ENCODE assay signal across 8 mouse cellular contexts in genomic region chr1:73962668-73963371, GRCm38 (mm10).
A peak's percentile ranks its signal among the peaks of the same experiment; 100 is the strongest.
DNase-seq lines count a peak whose midpoint lies in the region; ATAC-seq lines count a peak whose summit lies in the region.

No protein-coding gene starts in this region.

- no peak overlapping the region for H3K9ac ChIP-seq in hindbrain, embryonic 15.5 days
- H3K9ac ChIP-seq in limb, embryonic 13.5 days, result peak overlapping the region; percentile 51; the same call in 1 of the 2 replicates
- H3K9ac ChIP-seq in midbrain, embryonic 13.5 days (replicated peaks), result peak overlapping the region; percentile 29; the same call in 1 of the 2 replicates

- peak overlapping the region; percentile 50 for H3K4me3 ChIP-seq in brown adipose tissue, adult 24 weeks (ENCODE audit: insufficient read depth, low read depth, low read length)
- peak overlapping the region; percentile 19 for H3K4me3 ChIP-seq in hindbrain, embryonic 15.5 days
- peak overlapping the region; percentile 25 for H3K4me3 ChIP-seq in limb, embryonic 13.5 days
- no peak overlapping the region for H3K4me3 ChIP-seq in midbrain, embryonic 13.5 days (replicated peaks)

- peak; percentile 90 for ATAC-seq in hindbrain, embryonic 15.5 days (ENCODE audit: low FRiP score, low read depth)
- peak; percentile 88 for ATAC-seq in limb, embryonic 13.5 days (ENCODE audit: low FRiP score, low read depth)
- peak; percentile 91 for ATAC-seq in midbrain, embryonic 13.5 days
- ATAC-seq in activated CD4-positive, CD25-positive, alpha-beta regulatory T cell, adult 4 months, result no peak

- intact Hi-C loops in gastrocnemius, postnatal 14 days (cut with DNase I; ENCODE audit: low total_unique reads), result no loop called here

- 15% methylated on average over 12 of the region's 12 CpGs for WGBS in hindbrain, embryonic 15.5 days
- 12% methylated on average over 11 of the region's 12 CpGs for WGBS in limb, embryonic 13.5 days
- 8% methylated on average over 12 of the region's 12 CpGs for WGBS in midbrain, embryonic 13.5 days

- H3K4me1 ChIP-seq in brown adipose tissue, adult 24 weeks (ENCODE audit: control insufficient read depth, insufficient read depth, insufficient read length, low read length), result peaks cover 44% of the 10 kb centered on the region
- H3K4me1 ChIP-seq in hindbrain, embryonic 15.5 days (replicated peaks), result peaks cover 26% of the 10 kb centered on the region
- peaks cover 61% of the 10 kb centered on the region for H3K4me1 ChIP-seq in limb, embryonic 13.5 days
- H3K4me1 ChIP-seq in midbrain, embryonic 13.5 days (replicated peaks), result peaks cover 22% of the 10 kb centered on the region

- H3K4me2 ChIP-seq in hindbrain, embryonic 15.5 days, result peak overlapping the region; percentile 40
- peak overlapping the region; percentile 57 for H3K4me2 ChIP-seq in limb, embryonic 13.5 days (replicated peaks)
- peak overlapping the region; percentile 32 for H3K4me2 ChIP-seq in midbrain, embryonic 13.5 days (replicated peaks)

- H3K36me3 ChIP-seq in hindbrain, embryonic 15.5 days, result no peaks in the 10 kb centered on the region
- peaks cover 13% of the 10 kb centered on the region; the same call in 1 of the 2 replicates for H3K36me3 ChIP-seq in limb, embryonic 13.5 days
- no peaks in the 10 kb centered on the region for H3K36me3 ChIP-seq in midbrain, embryonic 13.5 days

- no peaks in the 10 kb centered on the region for H3K9me3 ChIP-seq in hindbrain, embryonic 15.5 days
- H3K9me3 ChIP-seq in limb, embryonic 13.5 days, result no peaks in the 10 kb centered on the region
- no peaks in the 10 kb centered on the region for H3K9me3 ChIP-seq in midbrain, embryonic 13.5 days

- peak; percentile 52 for DNase-seq in ZHBTc4 (ENCODE audit: low read depth, low spot score)
- DNase-seq in gastrocnemius, postnatal 14 days, result peak; percentile 91
- DNase-seq in testis, postnatal 14 days (ENCODE audit: low spot score), result peak; percentile 74

- no peaks in the 10 kb centered on the region for H3K27me3 ChIP-seq in hindbrain, embryonic 15.5 days
- H3K27me3 ChIP-seq in limb, embryonic 13.5 days, result no peaks in the 10 kb centered on the region
- H3K27me3 ChIP-seq in midbrain, embryonic 13.5 days, result no peaks in the 10 kb centered on the region

- peak overlapping the region; percentile 87 for H3K27ac ChIP-seq in brown adipose tissue, adult 24 weeks (replicated peaks; ENCODE audit: low read depth, low read length)
- peak overlapping the region; percentile 79 for H3K27ac ChIP-seq in hindbrain, embryonic 15.5 days (replicated peaks)
- peak overlapping the region; percentile 97 for H3K27ac ChIP-seq in limb, embryonic 13.5 days
- peak overlapping the region; percentile 67 for H3K27ac ChIP-seq in midbrain, embryonic 13.5 days
